Mouse (Mus musculus) left cerebral cortex, postnatal 4 days (tissue): ENCODE results near the gene Frmpd4. TPM values are rescaled to one million over a fixed set of nuclear protein-coding genes. Genes with fewer than 3 reads are reported as not detected.

Source experiments
- DNase-seq: peaks from one replicate; pipeline ENCODE4 v3.0.0-alpha.2; 2022
- intact Hi-C: fragments of 180-260 bp; cut with DNase I; formaldehyde crosslinking; loops from one replicate; pipeline ENCODE4 v1.15.1; 2025
- total RNA-seq, 2 experiments: library from RNA; stranded (reverse); gene quantifications; 2 replicates each; pipeline ENCODE4 v1.2.3; 2021

Frmpd4 gene
- total RNA-seq, 2 experiments from 2014 or later: 23.4 to 24.0 TPM

DNA sequence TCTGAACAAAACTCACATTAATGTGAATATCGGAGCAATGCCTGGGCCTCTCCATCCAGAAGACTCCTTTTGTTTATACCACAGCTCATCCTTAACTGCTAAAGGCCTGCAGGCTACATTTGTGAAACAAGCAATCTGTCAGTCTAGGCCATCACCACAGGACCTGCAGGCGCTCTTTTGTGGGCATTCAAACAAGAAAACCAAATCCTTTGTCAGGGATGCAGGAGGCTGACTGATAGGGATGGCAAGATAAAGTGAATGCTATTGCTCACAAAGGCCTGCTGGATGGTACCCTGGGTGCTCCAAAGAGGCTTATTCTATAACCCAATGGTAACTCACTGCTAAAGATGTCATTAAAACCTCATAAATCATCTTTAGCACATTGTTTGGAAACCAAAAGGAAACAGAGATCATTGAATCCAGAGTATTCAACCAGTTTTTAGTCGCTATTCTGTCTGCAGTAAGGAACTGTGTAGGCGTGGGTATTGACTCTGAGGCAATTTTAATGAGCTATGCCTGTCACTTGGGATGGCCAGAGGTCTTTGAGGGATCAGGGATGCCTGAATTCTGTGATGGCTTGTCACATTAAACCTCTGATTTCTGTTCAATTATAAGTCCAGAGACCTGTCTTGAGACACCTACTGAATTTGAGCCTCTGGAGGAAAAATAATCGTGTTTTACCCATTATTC lies 922.1 kb downstream of the Frmpd4 start:
- peak; percentile 5 for DNase-seq
- intact Hi-C loops: no loop called here

DNA sequence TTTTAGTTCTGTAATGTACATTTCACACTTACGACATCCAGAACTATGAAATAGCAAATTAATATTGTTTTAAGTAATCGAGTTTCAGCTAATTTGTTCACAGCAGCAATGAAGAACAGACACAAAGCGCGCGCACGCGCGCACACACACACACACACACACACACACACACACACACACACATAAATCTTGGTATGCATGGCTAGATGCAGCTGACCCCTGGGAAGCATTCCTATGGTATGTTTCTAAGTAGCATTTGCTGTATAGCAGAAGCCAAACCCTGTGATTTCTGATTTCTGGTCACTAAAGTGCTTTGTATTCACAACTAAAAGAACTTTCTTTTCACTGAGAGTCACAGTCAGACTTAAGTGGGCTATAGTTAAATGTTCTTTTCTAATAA lies 922.8 kb downstream of the Frmpd4 start:
- intact Hi-C loops: no loop called here
- DNase-seq: no peak

DNA sequence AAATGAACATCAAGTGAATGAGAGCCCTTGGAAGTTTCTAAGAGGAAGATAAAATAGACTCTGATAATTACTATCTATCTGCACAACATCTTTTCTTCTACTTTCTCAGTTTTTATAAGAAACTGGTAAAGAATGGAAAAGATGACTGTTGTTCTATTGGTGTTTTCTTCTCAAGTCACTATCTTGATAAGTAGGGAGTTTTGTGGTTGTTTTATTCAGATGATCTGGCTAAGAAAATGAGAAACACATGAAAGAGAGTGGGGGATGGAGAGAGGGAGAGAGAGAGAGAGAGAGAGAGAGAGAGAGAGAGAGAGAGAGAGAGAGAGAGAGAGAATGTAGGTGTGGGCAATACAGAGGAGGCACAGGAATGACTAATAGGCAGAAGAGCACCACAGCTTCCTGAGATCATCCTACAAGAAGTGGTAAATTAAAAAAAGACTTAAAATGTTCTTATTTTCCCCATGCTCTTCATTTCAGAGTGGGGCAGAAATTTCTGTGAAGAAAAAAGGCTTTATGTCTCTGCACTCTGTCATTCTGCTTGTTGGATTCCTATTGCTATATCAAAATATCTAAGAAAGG lies 979.3 kb downstream of the Frmpd4 start:
- intact Hi-C loops: no loop called here
- no peak for DNase-seq

DNA sequence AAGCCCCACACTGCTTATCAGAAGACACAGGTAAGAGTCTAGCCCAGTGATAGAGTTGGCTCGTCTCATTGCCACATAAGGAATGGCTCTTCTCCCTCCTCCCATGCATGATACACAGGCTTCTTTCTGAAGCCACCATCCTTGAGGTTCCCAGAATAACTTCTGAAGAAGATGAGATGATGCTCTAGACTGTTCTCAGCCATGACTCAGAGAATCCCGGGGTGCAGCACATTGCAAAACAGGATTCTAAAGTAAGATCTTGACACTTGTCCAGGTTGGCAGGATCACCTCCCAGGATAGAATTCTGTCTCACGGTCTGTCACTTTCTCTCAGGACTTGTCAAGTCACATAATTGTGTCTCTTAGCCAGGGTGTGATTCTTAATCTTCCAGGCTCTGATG lies 1024.2 kb downstream of the Frmpd4 start:
- no peak for DNase-seq
- intact Hi-C loops: no loop called here

DNA sequence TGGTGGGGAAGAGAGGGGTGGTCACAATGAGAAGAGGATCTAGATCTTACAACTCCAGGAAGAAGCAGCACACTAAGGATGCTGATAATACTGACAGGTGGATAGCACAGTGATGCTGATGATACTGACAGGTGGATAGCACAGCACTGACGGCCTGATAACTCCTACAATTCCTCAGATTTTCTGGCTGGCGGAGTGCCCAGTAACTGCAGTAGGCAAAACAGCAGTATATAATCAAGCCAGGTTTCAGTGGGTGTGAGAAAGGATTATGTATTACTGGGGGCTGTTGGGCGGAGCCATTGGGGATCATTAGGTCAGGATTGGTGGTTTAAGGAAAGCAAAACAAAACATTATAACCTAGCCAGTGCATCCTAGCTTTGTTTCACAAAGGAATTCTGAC lies 1053.9 kb downstream of the Frmpd4 start:
- peak; percentile 52 for DNase-seq
- intact Hi-C loops: no loop called here

DNA sequence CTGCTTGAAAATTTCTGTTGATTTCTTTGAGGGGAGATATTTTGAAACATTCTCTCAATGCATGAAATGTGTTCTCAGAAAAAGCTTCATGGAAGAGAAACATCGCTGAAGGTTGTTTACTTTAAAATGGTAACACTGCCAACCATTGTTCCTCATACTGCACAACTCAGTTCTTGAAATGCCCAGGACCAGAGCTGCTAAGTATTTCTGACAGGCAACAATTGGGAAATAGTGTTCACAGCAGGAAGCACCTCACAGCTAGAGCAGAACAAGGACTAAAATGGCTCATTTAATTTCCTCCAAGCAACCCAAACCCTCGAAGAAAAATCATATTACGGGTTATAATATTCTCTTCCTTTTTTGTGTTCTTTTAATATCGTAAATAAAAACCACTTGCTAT lies 1054.5 kb downstream of the Frmpd4 start:
- DNase-seq: no peak
- intact Hi-C loops: no loop called here

DNA sequence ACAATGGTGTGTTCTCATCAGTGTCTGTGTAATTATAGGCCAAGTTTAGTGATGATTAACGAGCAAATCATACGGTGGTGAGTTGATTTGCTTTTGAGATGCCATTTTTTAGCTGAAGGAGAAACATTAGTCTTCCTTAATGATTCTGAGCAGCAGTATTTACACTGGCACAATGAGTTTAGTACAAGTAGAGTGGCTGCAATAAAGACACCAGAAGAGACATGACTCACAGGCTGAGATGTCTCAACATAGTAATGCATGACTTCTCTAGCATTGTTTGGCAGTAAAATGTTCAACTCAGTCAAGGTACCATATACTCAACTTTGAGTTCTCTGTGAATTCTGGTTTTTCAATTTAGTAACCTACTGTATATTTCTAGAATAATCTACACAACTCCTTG lies 1058.6 kb downstream of the Frmpd4 start:
- no peak for DNase-seq

DNA sequence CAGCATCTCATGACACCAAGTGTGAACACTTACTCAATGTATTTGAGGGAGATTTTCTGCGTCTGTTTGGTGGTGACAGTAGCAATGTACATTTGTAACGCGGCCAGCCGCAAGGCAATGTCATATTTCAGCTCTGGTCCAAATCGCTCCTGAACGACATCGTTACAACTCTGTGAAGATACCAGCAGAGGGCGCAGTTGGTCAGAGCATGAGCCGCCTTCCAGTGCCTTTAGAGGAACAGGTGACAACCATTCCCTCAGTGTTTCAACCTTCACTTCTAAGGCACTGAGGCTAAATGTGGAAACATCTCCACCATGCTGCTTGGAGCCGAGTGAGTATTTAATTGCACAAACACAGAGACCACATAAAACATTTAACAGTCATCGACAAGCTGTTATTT lies 1079.3 kb downstream of the Frmpd4 start:
- DNase-seq: peak; percentile 53
- intact Hi-C loops: no loop called here

More for the DNA sequence above, 1058.6 kb downstream of the Frmpd4 start:
- intact Hi-C loops: no loop called here

DNA sequence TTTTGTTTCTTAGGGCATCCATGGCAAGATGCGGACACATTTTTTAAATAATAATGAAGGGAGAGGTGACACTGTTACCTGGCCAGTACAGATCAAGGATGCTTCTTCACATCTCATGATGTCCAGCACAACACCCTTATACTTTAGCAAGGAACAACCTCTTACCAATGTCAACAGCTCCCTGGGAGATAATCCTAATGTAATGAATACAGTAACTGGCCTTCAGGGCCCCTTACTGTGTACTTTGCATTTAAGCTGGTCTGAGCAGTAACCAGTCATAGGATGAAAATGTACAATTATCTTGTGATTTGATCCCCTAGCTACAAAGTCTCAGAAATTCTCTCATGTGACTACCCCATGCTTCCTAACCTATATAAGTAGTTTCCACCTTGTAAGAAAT lies 1084.8 kb downstream of the Frmpd4 start:
- DNase-seq: no peak

DNA sequence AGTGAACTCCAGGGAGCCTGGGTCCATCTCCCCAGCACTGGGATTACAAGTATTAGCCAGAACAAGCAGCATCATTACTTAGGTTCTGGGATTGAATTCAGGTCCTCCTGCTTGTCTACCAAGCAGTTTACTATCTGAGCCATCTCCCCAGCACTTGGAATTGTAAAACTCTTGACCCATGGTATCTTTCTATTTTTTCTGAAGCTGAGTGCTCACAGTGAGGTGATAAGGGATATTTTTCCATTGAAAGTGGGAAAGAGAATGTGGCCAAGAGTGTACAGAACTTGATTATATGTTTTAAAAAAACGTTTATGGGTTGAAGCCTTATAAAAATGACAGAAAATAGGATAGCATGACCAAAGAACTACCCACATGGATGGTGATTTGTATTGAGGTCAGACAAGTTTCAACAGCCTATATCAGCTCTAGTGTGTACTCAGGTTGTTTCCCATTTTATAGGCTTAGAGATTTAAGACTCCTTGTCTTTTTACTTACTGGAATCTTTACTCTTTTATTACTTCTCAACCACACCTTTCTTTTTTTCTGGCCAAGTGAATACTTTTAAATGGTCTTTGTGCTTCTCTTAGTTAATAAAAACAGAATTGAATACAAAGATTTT lies 1085.3 kb downstream of the Frmpd4 start:
- DNase-seq: no peak
- intact Hi-C loops: no loop called here

More for the DNA sequence above, 1084.8 kb downstream of the Frmpd4 start:
- intact Hi-C loops: no loop called here

DNA sequence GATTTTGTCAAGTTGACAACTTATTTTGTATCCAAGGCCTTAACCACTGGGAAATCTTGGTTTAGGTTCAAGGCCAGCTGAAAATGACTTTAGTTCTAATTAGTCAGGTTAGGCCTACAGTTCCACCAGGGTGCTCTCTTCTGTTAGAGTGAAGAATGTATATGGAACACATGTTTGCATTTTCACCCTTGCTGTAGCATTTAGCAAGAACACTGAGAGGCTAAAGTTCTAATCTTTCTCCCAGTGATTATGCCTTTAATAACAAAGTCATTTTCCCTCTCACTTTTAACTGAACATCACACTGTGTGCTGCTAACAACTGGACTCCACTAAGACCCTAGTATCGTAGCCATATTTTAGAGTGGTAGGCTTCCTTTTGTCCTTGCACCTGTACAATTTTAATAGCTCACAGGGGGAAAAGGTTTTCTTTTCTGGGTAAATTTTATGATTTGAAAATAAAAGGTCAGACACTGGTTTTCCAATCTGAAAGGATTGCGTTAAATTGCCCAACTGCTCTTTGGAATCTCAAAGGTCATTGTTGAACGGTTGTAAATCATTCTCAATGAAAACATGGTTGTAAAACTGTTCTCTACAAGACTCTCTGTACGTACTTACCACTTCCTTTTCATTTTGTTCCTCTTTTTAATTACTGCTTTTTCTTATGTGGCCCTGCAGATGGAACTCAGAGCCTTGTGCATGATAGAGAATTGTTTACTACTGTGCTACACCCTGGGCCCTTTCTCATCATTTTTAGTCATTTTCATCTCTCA lies 1093.4 kb downstream of the Frmpd4 start:
- no peak for DNase-seq
- intact Hi-C loops: no loop called here

DNA sequence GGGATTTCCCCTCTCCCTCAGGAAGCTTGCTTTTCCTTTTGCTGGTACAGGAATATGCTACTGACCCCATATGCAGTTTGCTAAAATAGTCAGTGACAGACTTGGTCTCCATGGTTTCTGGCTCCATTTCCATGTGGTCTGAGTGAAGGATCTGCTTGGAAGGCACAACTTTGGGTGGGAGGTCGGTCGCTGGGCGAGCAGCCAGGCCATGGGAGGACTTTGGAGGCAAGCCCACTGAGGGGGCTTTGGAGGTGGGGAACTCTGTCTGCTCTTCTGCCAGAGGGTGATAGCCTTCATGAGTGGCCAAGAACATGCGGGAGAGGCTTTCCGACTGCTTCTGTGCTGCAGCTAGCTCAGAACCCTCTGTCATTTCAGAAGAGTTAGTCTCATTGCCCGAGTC lies 1099.4 kb downstream of the Frmpd4 start:
- intact Hi-C loops: no loop called here
- peak; percentile 58 for DNase-seq

DNA sequence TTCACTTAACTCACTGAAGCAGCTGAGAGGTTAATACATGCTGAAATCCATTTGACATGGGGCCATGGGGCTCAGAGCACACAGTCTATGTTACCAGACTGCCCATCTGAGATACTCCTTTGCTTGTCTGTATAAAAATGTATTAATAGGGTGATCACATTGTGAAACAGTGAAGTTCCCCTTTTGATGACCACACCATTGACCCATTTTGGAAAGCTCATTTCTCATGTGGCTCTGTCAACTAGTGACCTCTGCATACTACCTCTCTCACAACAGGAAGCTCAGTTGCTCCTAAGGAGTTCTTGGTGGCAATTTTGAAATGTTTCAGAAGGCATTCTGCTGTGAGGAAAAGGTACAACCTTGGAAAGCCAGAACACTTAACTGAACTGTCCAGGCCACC lies 1142.1 kb downstream of the Frmpd4 start:
- intact Hi-C loops: no loop called here
- DNase-seq: no peak

DNA sequence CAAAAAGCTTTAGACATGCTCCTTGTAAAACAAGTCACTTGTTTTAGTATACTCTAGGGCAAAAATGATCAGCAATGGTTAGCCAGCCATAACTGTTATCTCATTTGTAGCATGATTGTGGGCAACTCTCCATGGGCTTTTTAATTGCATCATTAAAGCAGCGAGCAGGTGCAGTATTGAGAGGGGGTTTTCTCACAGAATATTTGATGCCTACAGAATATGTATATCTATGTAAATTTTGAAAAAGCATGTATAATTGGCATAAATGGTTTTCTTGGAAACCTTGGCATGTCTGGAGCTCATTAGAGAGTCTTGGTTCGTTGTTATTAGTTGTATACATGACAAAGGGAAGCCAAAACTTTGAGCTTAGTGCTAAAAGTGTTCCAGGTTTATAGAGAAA lies 1143.1 kb downstream of the Frmpd4 start:
- intact Hi-C loops: no loop called here
- DNase-seq: no peak

Other genes with a start within 250 kb of the Frmpd4 start
- gene Msl3, start 96.7 kb upstream of the Frmpd4 start, total RNA-seq: 10 to 100 TPM; 20.8 to 23.9 TPM
- gene Arhgap6, start 217.9 kb upstream of the Frmpd4 start, total RNA-seq: 1 to 10 TPM; 3.0 to 3.3 TPM